Mouse (Mus musculus): ENCODE results near the gene Nhlrc3.

Gene Nhlrc3

DNA sequence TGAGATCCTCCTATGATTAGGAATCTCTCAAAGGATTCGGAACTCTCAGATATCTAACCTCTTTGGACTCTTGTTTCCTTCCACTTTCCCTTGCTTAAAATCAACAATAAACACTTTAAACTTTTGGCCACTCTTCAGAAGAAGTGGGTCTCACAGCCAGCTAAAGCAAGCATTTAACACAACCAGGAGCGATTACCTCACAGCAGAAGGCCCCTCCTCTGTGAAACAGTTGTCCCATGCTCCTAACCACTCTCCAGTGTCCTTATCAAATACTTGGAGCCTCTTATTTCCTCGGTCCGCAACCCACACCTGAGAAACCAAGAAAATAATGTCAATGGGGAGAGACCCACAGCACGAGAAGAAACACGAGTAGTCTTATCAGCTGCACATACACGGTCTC, 9.8 kb downstream of the Nhlrc3 start:
- no peak for DNase-seq

GRCm38 (mm10) chr3:53452351-53452750, 10.8 kb downstream of the Nhlrc3 start:
- no peak for DNase-seq

GRCm38 (mm10) chr3:53450666-53451065, 12.5 kb downstream of the Nhlrc3 start:
- DNase-seq, result no peak

DNA sequence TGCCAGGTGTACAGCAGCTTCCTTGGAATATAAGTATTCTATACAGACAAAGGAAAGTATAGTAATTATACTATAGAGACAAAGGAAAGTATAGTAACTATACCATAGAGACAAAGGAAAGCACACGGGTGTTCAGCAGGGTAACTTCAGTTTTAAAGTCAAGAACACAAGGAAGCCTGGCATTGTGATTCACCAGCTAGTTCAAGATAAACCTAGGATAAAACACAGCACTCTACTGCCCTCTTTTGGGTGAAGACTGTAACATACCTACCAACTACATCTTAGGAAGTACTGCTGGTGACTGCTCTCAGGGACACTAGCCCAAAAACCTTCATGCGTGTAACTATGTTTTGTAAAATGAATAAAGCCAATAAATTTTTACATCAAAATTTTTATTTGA, 14.9 kb downstream of the Nhlrc3 start:
- DNase-seq, result no peak

- DNase-seq, result no peak
Observed at GRCm38 (mm10) chr3:53446801-53447200, 16.3 kb downstream of the Nhlrc3 start.

DNA sequence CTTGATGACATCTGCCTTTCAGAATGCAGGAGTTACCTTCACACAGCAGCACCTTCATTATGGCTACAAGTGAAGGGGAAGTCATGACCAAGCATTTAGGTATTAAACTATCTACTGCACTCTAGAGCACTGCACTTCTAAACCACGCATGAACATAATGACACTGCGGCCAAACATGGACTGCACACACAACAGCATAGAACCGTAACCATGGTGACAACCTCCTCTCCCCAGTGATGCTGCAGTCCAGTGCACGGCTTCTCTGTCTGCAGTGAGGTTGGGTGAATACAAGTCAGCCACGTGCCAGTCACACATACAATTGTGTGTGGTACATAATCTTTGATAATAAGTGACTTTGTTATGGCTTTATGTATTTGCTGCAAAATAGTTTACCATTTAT, 17.6 kb downstream of the Nhlrc3 start:
- no peak for DNase-seq

DNA sequence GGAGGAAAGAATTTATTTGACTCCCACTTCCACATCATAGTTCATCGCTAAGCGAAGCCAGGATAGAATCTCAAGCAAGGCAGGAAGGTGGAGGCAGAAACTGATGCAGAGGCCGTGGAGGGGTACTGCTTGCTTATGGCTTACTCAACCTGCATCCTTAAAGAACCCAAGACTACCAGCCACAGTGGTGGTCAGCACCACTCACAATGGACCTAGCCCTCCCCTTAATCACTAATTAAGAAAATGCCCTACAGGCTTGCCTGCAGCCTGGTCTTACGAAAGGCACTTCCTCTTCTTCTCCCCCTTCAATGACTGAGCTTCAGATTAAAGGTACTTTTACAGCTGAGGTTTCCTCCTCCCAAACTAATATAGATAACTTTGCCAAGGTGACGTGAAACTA, 26.6 kb downstream of the Nhlrc3 start:
- no peak for DNase-seq

DNA sequence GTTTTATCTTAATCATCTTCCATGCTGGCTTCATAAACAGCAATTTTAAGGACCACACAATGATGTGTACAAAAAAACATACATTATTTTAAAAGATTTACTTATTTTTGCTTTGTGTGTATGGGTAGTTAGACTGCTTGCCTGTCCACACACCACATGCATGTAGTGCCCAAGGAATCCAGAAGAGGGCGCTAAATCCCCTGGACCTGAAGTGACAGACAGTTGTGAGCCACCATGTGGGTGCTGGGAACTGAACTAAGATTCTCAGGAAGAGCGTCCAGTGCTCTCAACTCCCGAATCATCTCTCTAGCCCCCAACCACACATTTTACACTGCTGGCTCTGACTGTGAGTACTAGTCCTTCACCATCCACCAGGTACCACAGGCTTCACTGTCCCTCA, 28.5 kb downstream of the Nhlrc3 start:
- DNase-seq, result no peak

DNA sequence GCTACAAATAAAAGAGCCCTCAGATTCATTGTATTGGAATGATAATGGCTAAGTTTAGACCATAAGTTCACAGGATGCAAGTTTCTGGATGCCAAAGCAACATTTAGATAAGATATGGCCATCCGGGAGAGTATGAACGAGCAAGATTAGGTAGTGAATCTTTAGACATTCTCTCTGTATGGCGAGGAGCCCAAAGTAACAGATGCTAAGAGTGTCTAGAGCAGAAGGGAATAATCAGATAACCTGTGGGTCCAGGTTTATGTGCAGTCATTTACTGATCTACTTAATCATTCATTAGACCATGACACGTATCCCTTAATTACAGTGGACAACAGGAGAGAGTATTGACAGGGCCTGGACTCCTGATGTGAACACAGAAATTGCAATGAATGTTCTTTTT, 39.6 kb downstream of the Nhlrc3 start:
- no peak for DNase-seq

DNA sequence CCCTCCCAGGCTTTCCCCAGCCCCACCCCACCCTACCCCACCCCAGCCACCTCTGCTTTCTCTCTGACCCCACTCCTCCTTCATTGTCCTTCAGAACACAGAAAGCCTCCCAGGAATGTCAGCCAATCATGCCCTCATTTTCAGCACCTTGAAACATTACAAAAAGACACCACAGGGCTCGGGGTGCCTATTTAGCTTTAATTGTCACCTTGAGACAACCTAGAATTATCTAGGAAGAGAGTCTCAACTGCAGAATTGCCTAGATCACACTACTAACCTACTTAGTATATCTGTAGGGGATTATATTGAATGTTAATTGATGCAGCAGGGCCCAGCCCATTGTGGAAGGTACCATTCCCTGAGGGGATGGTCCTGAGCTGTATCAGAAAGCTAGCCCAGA, 40.4 kb downstream of the Nhlrc3 start:
- DNase-seq, result no peak

DNA sequence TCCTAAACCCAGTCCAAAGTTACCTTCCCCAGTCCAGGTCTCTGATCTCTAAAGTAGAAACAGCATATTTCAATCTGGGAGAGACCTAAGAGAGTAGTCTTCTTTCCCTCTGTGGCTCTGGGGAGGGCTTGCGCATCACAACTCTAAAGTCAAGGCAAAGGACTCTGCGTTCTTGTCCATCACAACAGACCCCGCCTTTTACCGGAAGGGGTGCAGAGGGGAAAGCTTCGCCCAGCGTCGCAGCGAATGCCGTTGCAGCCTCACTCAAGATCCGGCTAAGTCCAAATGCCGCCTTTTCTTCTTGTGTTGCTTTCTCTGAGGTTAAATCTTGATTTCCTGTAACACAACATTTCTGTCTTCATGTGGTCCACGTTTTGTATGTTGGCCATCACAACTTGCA, 41.5 kb downstream of the Nhlrc3 start:
- DNase-seq, result no peak

GRCm38 (mm10) chr3:53417701-53418100, 45.4 kb downstream of the Nhlrc3 start:
- no peak for DNase-seq

DNA sequence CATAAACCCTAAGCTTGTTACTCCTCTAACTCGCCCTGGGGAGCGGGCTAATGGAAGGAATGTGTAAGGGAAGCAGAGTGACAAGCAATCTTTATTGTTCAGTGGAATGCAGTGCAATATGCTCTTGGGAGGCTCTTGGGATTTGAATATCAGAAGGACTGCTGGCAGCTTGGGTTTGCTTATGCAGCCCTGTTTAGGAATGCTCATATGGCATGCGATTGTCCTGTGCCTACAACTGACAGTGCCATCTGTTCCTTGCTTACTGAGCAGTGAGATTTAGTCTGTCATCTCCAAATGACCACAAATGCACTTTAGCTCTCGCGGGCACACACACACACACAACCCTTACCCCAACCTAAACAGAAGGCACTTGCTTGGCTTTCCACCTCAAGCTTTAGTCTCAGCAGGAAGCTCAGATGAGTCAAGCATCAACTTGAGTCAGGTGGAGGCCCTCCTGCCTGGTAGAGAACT, 47.1 kb downstream of the Nhlrc3 start:
- DNase-seq, result no peak

DNA sequence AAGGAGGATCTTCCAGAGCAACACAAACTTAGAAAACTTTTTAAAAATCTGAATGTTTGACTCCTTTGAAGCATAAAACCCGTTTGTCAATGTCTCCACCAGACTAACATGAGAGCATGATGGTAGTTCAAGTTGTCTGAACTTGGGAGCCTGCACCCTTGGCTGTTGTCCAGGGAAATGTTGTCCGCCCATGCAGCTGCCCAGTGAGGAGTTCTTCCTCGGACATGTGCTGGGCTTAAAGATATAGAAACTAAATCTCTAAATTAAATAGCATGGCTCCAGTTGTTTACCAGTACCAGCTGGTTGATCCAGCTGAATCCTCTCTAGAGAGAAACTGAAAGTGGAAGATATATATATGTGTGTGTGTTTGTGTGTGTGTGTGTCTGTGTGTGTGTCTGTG, 49.2 kb downstream of the Nhlrc3 start:
- DNase-seq, result no peak

DNA sequence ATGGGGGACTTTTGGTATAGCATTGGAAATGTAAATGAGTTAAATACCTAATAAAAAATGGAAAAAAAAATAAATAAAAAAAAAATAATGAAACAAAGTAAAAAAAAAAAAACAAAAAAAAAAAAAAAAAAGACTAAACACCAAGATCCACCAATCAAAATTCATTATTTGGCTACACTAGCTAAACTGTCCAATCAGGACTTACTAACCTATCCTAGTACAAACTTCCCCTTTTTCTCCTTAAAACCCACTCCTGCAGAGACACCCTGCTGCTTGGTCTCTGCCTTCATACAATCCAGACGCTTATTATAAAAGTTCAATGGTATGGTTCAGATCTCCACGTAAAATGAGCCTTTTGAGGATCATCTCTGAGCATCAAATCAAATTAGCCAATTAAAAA, 49.7 kb downstream of the Nhlrc3 start:
- DNase-seq, result no peak

GRCm38 (mm10) chr3:53412259-53412658, 50.9 kb downstream of the Nhlrc3 start:
- DNase-seq, result no peak

DNA sequence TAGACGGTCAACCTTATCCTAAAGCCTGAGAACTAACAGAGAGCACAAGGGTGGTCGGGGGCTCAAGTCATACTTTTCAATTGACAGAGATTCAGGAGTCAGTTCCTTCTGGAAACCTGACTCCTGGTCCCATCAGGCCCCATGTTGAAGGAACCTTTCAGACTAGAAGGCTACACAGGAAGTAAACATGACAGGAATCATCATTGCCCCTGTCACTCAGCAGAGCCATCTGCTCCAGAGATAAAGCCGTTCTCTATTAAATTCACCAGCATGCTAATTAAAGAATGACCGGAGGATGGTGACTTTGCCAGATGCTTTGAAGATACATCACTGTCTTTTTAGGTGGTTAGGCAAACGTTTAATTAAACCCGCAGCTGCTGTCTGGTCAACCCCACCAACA, 53.1 kb downstream of the Nhlrc3 start:
- no peak for DNase-seq

GRCm38 (mm10) chr3:53407145-53407544, 56.0 kb downstream of the Nhlrc3 start:
- DNase-seq, result no peak
